In genomic region chr1:192778869-192779514, GRCm38 (mm10) we compare ENCODE assay signal across 11 mouse cellular contexts. TPM values are rescaled to one million over a fixed set of nuclear protein-coding genes. Genes with fewer than 3 reads are reported as not detected.
DNase-seq lines count a peak whose midpoint lies in the region; ATAC-seq lines count a peak whose summit lies in the region.
"Had no signal": no experiment of that assay in that cellular context is flagged by ENCODE, and none has a peak within 500 bp of the region (broad histone marks: within the 10 kb centered on the region; RNA-seq: fewer than 3 reads in every experiment).

No protein-coding gene starts in this region.

- WGBS in heart, embryonic 13.5 days: 33% methylated on average over 6 of the region's 6 CpGs

- H3K4me2 ChIP-seq in heart, embryonic 13.5 days: no peak overlapping the region
- H3K4me2 ChIP-seq: midbrain, embryonic 15.5 days had no signal

- H3K27me3 ChIP-seq in heart, embryonic 13.5 days (replicated peaks): peaks cover 6% of the 10 kb centered on the region; the same call in 1 of the 2 replicates
- peaks cover 13% of the 10 kb centered on the region for H3K27me3 ChIP-seq in megakaryocyte, embryonic 14.5 days (replicated peaks)
- H3K27me3 ChIP-seq: midbrain, embryonic 15.5 days had no signal

- no peak overlapping the region for H3K4me3 ChIP-seq in heart, embryonic 13.5 days
- H3K4me3 ChIP-seq in megakaryocyte, embryonic 14.5 days (replicated peaks): peak overlapping the region; percentile 54
- H3K4me3 ChIP-seq: midbrain, embryonic 15.5 days had no signal

- H3K36me3 ChIP-seq in heart, embryonic 13.5 days: no peaks in the 10 kb centered on the region
- H3K36me3 ChIP-seq in megakaryocyte, embryonic 14.5 days (replicated peaks; ENCODE audit: low read length): no peaks in the 10 kb centered on the region
- H3K36me3 ChIP-seq: G1E; midbrain, embryonic 15.5 days had no signal

- H3K4me1 ChIP-seq in heart, embryonic 13.5 days: peaks cover 21% of the 10 kb centered on the region
- H3K4me1 ChIP-seq in megakaryocyte, embryonic 14.5 days: peaks cover 25% of the 10 kb centered on the region
- H3K4me1 ChIP-seq: midbrain, embryonic 15.5 days had no signal

- H3K9me3 ChIP-seq in heart, embryonic 13.5 days: no peaks in the 10 kb centered on the region
- peaks cover 11% of the 10 kb centered on the region; the same call in 1 of the 2 replicates for H3K9me3 ChIP-seq in megakaryocyte, embryonic 14.5 days
- H3K9me3 ChIP-seq: midbrain, embryonic 15.5 days had no signal

- ATAC-seq in heart, embryonic 13.5 days (ENCODE audit: extremely low read depth, insufficient number of reproducible peaks, low FRiP score, low TSS enrichment): no peak
- peak; percentile 89 for ATAC-seq in granulocyte monocyte progenitor cell, adult 5-6 weeks (replicated peaks; ENCODE audit: poor library complexity, severe bottlenecking)
- ATAC-seq: hindbrain, embryonic 16.5 days; midbrain, embryonic 15.5 days had no signal

- H3K9ac ChIP-seq in heart, embryonic 13.5 days: peak overlapping the region; percentile 50
- H3K9ac ChIP-seq: midbrain, embryonic 15.5 days had no signal

- H3K27ac ChIP-seq in heart, embryonic 13.5 days (replicated peaks): peak overlapping the region; percentile 76
- H3K27ac ChIP-seq: midbrain, embryonic 15.5 days had no signal

- DNase-seq in heart, adult 9 months (ENCODE audit: low spot score in 2 of 2): no peak
- peak; percentile 63 for DNase-seq in NIH3T3 (ENCODE audit: low read depth)
- DNase-seq in MN1 (ENCODE audit: low spot score): no peak
- no peak for DNase-seq in spleen, adult 12 weeks (ENCODE audit: low spot score)
- no peak for DNase-seq in adrenal gland, postnatal 4 days (ENCODE audit: low spot score in 2 of 2)

RNA-seq across cellular contexts. Expression of gene Hhat, which starts 8.0 kb away (rescaled TPM):
- 6.3 and 6.4 TPM in 2 replicates for polyA plus RNA-seq in heart, embryonic 13.5 days (2015; fragmentation: Nextera tagmentation; extraction: Ambion mirVana)
- 1.0 and 2.1 TPM in 2 replicates for total RNA-seq in granulocyte monocyte progenitor cell, adult 5-6 weeks (2014; fragmentation: Nextera tagmentation)
- 1.6 and 2.4 TPM in 2 replicates for total RNA-seq in granulocyte monocyte progenitor cell, adult 5-6 weeks (2017)
- 0.03 TPM in 1 of 2 replicates, not detected in the other for polyA plus RNA-seq in megakaryocyte, embryonic 14.5 days (2012; ENCODE audit: insufficient read depth, low replicate concordance)
- 10 to 100 TPM; 14.4 to 15.1 TPM for total RNA-seq in adrenal gland, postnatal 4 days (2021)
- polyA plus RNA-seq: G1E had no signal

Comparison
In these comparisons a context has a peak if more than half of its experiments do, and no peak if none do; other contexts are left out.
1. RNA of gene Hhat, which starts 8.0 kb away (total RNA-seq): 14.4 to 15.1 TPM in adrenal gland, postnatal 4 days; 1.0 to 2.4 TPM in granulocyte monocyte progenitor cell, adult 5-6 weeks; every median in the first group is over 4 times any median in the second.